Mouse (Mus musculus) hindlimb bud, embryonic 11.5 days (tissue): Measurements from ENCODE around the gene Snrpb2.

Source experiments
- DNase-seq: peaks from one replicate; pipeline ENCODE4 v3.0.0-alpha.2; 2012; ENCODE audit warnings: low read depth, low spot score; ENCODE audit errors: extremely low spot score

Snrpb2 gene

DNA sequence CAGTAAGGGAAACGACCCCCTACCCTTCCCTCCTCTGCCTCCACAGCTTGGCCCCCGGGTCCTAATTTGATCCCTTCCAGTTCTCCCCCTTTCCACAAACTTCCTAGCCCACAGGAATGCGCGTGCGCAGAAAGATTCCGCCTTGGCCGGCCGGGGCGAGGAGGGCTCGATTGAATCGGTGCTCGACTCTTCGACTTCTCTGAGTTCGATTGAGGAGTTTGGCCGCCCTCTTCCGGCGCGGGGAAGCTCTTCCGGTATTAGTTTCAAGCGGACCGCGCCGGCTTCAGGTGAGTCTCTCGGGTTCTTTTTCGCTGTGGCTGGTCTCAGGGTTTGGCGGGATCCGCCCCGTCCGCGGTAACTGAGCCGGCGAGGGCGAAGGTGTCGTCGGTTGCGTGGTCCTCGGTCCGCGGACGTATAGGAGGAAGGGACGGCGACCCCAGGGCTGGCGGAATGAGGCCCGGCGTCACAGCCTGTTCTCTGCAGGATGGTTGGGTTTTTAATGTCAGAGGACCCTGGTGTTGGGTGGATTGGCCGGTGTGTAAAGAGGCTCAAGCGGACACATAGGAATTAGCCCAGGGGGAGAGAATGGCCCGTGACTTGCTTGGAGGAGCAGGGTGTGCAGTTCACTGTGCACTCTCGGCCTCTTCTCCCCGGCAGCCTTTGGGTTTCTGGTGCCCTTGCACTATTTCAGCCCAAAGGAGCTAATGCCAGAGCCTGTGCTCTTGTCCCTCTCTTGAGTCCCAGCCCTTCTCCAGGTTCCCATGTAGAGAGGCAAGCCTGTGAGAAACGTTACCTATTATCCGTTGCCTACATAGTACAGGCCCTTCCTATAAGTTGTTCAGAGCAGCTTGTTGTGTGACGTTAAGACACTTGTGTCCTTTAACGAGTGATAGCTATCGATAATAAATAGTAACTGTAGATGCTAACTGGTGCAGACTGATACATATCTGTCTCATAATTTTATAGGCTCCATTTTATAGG is at the start of gene Snrpb2:
TSS of gene Snrpb2 (plus strand) at position 228 of the 981 bp plus-strand sequence.
- DNase-seq = peak; percentile 81

DNA sequence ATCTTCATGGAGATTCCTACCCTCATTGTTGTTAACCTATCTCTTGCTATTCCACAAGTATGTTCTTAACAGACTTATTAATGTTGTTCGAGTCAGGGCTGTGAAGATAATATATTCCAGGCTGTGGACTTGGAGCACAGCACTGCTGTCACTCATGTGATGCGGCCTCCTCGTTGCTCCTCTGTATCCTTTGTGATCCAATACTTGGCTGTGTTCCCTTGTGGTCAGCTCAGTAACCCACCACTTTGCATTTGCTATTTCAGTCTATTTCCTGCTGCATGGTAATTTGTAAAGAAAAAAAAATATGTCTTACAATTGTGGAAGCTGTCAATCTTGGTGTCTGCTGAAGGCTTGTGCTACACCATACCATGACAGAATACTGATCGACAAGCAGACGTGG is 49.8 kb upstream of the Snrpb2 start:
- no peak for DNase-seq

DNA sequence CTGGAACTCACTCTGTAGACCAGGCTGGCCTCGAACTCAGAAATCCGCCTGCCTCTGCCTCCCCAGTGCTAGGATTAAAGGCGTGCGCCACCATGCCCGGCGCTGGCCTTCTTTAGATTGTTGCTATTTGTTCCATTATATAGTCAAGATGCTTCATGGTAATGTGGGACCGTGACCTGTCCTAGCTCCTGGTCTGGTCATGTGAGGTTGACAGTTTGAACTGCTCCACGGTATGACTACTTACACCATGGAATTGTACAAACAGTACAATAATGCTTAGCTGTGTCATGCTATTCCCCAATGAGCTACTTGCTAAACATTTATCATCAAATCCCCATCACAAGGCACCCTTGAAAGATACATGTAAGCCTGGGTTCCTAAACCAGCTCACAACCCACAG is 44.8 kb upstream of the Snrpb2 start:
- no peak for DNase-seq

DNA sequence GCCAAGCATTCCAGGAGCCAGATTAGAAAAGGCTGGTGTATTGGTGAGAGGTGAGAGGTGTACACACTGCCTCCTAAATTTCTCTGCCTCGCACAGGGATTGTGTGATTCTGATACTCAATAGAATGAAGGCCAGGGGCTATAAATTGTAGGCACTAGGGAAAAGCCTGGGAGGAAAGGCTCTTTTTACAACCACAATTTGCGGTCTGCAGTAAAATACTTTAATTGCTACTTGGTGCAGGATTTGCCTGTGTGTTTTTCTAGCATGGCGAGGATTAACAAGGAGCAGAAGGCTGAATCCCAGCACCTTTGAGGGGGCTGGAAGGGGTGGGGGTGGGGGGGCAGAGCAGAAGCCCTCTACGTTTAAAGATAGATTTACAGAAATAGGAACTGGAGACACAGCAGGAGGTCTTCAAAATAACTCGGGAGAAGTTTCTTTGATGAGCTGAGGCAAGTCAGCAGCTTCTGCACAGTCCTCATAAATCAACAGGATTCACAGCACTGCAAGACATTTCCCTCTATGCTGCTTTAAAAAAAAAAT is 44.2 kb upstream of the Snrpb2 start:
- DNase-seq = peak; percentile 60

DNA sequence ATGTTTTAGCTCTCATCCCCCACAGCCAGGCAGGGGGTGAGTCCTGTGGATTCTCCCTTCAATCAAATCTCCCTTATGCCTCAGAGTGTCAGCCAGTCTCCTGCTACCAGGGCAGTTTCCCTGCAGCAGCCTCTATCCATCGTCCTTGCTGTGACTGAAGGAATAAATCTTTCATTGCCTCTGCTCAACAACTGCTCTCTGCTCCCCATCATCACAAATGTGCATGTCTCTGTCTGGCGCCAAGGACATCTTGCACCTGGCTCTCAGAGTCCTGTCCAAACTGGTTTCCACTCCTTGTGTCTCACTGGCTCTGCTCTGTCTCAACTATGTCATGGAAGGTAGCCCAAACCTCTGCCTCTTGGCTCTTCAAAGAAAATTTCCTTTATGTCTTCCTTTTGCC is 43.1 kb upstream of the Snrpb2 start:
- no peak for DNase-seq

DNA sequence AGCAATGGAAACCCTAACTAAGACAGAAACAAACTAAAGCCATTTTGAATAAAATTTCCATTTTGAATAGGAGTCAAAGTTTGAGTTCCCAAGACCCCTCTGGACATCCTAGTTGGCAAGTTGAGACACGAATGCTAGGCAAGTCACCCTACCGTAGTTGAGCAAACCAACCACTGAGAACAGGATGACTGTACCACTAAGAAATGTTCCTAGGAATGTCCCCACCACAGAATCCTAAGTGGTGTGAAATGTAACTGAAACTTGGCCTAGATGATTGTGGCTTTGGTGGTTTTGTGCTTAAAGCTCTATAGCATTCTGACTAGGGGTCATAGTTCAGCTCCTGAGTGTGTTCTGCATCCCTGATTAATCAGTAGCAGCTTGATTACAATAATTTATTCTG is 39.5 kb upstream of the Snrpb2 start:
- DNase-seq = no peak

DNA sequence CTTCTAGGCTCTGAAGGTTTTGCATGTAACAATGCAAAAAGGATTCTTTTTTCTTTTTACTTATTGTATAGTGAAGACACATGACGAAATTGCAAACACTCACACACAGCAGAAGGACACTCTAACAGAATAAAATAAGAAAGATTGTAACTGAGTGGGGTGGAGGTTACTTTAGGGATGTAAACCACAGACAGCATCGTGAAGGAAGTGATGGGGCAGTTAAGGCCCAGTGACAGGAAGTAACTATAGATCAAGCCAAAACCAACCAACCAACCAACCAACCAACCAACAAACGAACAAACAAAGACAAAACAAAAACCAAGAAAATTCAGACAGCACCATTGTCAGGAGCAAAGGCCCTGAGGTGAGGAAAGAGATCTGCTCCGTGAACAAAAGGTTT is 38.6 kb upstream of the Snrpb2 start:
- no peak for DNase-seq

DNA sequence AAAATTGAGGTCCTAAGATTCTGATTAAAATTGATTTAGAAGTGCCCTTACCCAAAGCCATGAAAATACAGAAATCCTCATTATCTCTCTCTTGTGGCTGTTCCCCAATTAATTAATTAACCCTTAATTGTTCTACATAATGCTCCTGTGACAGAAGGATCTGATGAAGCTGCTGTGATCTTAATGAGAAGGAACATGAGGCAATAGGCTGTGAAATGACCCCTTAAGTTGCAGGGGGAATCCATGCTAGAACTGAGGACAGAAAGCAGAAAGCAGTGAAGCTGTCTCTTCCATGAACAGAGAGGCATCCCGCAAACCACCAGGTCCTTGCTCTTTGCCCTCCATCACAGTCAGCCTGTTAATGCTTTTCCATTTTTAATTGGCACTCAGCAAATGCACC is 31.6 kb upstream of the Snrpb2 start:
- no peak for DNase-seq

DNA sequence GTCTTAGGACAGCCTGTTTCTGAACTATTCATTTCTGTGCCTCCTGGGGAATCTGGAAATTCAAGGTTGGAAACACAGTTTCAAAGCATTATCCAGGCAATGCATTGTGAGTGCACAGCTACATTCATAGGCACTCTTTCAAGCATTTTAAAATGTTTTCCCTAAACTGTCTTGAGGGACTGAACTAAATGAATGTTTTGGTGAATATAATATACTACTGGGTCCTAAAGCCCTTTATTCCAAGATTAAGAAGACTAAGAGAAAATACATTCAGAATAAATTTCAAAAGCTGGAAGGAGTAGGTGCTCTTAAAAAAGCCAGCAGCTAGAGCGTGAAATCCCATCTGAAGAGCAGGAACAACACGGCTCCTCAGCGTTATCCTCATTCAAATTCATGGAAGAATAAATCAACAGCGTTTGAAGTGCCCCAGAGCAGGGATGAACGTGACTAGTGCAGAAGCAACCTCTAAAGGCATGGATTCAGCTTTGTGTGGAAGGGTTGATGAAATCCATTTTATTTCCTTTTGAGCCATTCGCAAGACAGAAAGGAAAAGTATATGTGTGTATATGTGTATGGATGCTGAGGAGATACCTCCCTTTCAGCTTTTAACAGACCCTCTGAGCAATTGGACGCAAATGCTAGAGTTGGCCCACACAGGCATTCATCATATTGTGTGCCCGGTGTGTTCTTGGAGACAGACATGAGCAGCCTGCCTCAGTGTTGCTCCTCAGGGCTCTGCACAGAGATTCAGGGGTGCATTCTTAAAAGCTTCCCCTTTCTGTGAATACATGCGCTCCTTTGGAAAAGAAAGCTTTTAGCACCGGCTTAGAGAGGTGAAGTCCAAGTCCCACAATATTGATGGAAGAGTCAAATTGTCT is 30.2 kb upstream of the Snrpb2 start:
- DNase-seq = no peak

DNA sequence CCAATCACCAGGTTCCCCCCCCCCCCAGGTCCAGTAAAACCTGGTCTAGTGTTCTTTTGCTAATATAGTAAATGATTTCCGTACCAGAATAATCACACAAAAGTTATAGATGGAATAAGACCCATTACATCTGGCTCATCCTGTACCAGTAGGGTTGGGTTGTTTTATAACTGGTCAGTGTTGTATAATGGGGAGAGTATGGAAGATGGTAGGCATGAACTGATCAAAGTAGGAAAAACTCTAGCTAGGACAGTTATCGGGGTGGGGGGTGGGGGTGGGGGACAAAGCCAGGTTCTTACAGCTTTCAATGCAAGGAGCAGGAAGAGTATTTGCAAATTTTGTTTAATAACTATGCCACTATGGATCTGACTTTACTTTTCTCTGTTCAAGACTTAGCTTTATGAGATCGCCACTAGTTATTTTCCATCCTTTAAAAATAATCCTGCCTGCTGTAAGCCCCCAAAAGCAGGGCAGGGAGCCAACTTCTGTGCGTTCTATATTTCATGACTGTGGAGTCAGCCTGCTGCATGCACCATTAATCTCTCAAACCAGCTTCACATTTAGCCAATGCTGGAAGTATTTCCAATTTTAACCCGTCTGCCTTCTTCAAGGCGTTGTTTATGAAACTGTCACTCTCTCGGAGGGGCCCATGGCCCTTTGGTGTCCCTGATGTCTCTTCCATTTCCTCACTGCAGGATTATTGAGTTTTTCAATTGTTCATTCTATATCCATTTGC is 28.3 kb upstream of the Snrpb2 start:
- DNase-seq = no peak

DNA sequence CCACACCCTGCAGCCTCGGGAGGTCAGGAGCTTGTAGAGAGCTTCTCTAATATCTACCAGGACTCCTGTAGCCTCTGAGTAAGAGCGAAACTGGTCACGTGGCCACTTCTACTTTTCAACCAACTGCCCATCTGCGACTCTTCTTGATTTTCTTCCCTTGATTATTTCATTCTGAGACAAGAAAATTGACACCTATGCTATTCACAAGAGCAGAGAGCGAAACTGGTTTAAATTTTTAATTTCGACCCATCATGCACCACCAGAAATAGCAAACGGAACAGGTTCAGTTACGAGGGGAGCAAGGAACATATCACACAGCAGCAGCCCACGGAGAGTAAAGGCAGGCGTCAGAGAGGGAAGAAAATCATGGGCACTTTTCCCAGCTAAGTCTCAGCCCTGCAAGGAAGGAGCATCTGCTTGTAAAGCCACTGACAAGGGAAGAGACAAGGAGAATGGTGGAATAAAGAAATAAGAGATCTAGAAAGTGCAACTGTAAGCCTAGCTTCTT is 27.7 kb upstream of the Snrpb2 start:
- no peak for DNase-seq

DNA sequence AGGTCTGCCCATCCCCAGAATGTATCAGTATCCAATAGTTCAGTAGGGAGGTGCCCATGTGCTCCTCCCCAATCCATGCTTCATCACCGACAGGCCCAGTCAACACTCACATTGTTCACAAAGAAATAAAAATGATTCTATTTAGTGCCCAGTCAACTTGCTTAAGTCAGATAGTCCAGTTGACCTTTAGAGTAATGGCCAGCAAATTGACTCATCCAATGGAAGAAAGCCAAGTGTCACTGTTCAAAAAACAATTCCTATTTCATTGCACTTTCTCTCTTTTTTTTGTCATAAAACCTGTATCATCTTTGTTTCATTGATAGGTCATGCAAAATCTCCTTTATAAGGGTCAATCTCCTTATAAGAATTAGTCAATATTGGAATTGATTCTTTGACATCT is 21.2 kb upstream of the Snrpb2 start:
- no peak for DNase-seq

DNA sequence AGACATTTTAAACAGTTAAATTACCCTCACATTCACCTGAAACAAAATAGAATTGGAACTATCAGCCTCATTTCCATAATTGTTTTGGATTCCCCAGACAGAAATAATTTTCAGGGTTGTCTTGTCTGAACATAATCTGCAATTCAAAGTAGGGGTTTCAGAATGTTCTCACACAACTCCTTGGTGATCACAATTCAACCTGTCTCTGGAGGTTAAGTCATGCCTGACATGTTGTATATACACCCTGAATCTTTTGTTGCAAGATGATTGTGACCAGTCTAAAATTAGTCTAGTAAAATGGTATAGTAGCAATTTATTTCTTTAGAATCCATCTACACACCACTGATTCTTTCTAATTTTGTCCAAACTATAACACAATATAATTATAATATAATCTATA is 7.6 kb upstream of the Snrpb2 start:
- DNase-seq = no peak

DNA sequence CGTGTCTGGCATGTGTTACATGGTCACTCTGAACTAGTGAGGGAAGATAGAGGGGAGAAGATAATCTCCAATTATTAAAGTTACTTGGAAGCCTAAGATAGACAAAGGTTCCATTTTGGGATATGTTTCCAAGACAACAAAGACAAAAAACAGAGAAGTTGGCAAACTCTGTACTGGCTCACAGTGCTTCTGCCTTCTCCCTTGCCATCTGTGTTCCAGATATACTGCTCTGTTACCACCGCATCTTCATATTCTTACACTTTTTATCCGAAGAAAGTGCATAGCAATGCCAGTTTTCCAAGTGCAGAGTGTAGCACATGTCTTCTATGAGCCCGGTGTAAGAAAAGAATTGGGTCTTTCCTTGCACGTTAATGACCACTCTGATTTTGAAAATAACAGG is 6.1 kb upstream of the Snrpb2 start:
- no peak for DNase-seq

DNA sequence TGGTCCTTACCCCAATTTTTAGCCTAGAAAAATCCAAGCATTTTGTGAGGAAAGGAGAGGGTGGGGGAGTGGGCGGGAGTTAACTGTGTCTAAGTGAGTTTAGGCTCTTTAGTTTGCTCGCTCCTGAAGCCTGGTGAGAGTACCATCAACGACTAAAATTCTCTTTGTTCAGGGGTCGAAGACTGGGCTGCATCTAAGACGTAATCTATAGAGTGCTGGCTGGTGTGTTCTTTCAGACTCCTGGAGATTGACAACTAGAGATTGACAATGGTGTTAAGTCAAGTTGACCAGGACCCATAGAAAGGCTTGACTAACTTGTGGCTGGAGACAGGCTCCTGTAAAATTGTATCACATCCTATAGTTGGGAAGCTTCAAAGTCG is 417 bp upstream of the Snrpb2 start:
- DNase-seq = peak; percentile 6

DNA sequence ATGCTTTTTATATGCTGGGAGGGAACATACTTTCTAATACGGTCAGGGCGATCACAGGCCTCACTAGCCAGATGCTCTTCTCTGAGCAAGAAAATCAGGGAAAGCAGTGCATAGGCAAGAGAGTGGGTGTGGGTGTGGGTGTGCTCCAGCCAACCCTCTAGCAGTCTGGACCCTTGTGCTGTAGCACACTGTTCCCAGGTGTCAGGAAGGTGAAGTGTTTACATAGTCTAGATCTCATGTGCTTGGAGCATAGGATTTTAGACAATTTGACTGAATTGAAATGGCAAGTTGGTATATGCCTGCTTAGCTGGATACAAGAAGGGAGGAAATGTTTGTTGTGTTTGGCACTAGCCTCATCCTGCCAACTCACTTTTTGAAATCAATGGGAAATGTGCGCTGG is 3.1 kb downstream of the Snrpb2 start:
- DNase-seq = no peak

DNA sequence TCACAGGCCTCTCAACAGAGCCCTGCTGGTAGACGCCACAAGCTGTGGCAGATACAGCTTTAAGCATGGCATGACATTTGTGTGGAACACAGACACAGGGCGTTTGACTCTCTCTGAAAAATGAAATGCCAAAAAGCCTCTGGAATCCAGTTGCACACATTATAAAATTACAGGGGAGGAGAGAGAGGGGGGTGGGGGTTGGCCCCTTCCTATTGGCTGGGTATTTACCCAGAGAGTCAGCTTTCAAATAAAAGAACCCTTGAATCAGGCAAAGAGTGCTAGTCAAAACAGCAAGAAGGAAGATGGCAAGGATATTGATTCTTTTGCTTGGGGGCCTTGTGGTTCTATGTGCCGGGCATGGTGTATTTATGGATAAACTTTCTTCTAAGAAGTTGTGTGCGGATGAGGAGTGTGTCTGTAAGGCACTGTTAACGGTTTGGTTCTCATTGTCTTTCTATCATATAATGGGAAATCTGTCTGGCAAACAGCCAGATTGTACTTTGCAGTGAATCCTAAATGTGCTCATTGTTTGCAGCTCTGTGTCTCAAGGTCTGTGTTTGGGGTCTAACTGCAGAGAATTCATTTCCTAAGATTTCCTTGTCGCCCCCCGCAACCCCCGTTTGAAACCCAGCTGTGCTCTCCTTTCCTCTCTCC is 15.5 kb downstream of the Snrpb2 start, which contains the start of gene Otor:
TSS of gene Otor (plus strand) at position 276 of the 654 bp plus-strand sequence.
- no peak for DNase-seq

DNA sequence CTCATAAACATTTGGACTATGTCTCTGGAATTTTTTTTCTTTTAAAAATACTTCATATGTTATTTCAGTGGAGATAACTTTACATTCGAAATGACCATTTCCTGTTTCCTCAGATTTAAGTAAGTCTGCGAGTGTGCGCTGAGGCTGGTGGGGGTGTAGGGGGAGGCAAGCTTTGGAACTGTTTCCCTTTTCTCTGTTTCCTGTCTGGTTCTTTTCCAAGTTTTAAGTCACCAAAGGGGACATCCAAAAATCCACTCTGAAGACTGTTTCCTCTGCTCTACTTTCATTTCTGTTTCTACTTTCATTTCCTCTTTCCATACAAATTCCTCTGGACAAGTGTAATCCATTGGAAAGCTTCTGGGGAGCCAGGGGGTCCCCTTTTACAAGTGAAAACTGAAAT is 18.9 kb downstream of the Snrpb2 start:
- DNase-seq = no peak

DNA sequence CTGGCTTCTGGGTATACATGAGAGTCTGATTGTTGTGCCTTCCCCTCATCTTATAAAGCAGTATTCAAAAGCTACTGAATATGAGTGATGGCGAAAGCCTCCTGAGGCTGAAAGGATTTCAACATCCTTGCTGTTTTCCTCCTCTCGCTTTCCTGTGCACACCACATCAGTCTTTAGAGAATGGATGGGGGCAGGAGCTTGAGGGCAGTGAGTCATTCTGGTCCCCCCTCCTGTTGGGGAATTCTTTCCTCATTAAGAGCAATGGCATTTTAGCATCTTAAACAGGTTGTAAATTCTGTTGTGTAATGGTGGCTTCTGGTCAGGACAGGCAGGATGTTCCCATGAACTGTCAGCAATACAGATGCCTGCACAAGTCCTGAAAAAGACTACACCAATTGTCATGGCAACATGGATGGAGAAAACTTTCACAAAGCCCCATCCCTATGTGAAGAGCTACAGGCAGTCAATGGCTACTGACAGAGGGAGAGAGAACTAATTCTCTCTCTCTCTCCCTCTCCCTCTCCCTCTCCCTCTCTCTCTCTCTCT is 22.1 kb downstream of the Snrpb2 start:
- DNase-seq = no peak

DNA sequence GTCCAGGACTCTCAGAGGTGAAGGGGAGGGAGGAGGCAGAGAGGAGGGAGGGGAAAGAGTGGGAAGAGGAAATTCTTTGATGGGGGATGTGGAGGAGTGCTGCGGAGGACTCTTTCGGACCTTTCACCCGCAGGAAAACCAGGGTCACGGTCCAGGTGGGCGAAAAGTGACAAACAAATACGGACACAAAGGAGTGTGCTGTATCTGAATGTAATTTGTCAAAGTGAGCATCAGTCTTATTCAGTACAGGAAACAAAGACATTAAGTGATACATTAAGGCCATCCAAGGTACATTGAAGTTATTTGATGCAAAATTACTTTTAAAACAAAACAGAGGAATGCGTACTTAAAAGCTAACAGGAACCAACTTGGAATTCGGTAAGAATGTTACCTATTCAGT is 27.0 kb downstream of the Snrpb2 start:
- DNase-seq = no peak
